Mouse (Mus musculus): ENCODE measurements around the gene Lhx1. TPM values are rescaled to one million over a fixed set of nuclear protein-coding genes. Genes with fewer than 3 reads are reported as not detected.

Gene Lhx1
- under 1 TPM; 0.09 to 0.38 (median 0.18) TPM for total RNA-seq (2022)

DNA sequence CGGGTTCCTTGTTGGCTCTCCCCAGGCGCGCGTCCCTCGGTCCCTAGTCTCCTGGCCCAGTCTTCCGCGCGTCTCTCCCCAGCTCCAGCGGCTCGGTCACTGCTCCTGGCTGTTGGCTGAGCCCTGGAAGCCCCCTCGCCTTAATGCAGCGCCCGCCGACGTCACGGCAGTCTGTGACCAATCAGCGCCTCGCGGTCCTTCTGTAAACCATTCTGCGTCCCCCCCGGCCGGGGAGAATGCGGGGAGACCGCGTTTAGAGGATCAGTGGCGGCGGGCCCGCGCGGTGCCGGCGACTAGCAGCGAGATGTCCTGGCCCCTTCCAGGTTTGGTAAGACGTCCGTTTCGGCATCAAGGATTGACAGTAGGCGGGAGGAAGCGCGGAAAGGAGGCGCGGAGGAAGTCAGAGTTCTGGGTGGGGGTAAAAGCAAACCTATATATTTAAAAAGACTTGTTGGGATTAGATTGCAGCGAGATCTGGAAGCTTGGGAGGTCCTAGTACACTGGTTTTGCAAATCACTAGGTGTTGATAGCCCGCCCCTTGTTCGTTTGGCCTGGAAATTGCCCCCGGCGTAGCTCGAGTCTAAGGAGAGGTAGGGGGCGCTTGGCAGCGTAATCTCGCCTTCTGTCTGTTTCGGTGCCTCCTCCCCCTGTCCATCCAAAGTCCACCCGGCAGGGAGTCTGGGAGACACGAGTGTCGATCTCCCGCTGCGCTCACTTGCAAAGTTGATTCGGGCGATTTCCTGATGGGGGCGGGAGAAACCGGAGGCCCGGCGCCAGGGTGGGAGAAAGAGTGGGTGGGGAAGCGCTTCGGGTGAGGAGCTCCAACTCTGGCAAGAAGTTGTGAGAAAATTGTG is at the start of gene Lhx1:
Gene Lhx1, minus strand, starts transcription at position 115 of the 854 bp plus-strand sequence.
- no peak for DNase-seq (ENCODE audit: low spot score in 2 of 2)

DNA sequence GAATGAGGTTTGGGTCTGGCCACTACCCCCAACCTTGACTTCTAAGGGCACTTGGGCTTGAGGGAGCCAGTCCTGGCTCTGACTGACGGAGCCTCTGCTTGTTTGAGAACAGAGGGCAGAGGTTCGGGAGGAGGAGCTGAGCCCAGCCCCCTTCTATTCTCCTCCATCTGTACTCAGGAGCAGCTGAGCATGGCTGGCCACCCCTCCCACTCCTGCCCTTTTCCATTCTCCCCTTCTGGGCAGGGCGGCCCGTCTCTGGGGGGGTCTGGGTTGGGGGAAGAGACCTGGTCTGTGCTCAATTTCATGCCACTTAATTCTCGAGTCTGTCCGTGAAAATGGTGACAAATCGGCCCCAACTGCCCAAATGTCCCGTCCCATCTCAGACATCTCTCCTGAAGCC is 49.5 kb upstream of the Lhx1 start:
- DNase-seq (ENCODE audit: low spot score in 2 of 2), result no peak

DNA sequence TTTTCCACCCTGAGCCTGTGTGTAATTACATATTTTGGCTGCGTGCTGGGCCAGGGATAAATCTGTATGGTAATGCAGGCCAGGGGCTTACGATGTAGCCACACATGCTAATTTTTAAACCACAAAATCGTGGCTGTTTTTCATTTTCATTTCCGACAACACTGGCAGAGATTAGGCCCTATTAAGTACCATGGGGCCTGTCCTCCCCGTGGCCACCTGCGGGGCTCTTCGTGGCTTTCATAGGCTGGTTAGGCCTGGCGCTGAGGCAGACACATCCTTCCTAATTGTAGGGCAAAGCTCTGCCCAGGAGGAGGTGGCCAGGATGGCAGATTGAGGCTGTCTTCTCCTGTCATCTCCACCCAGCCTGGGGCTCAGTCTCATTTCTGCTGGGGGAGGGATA is 48.3 kb upstream of the Lhx1 start:
- no peak for DNase-seq (ENCODE audit: low spot score in 2 of 2)

DNA sequence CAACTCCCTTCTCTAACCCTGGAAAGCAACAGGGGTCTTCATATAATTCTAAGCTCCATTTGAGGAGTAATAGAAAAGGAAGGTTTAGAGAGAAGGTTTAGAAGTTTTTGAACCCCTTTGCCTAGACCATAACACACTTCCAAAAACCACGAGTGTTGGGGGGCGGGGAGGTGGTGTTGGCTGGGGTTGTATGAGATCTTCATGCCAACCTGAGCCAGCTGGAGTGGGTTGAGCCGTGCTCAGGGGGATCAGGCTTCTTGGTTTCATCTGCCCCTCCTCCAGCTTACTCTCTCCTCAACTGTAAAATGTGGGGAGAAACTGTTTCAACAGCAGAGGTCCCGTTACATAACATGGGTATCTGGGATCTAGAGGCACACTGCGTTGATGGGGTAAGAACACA is 45.5 kb upstream of the Lhx1 start:
- DNase-seq (ENCODE audit: low spot score in 2 of 2), result no peak

DNA sequence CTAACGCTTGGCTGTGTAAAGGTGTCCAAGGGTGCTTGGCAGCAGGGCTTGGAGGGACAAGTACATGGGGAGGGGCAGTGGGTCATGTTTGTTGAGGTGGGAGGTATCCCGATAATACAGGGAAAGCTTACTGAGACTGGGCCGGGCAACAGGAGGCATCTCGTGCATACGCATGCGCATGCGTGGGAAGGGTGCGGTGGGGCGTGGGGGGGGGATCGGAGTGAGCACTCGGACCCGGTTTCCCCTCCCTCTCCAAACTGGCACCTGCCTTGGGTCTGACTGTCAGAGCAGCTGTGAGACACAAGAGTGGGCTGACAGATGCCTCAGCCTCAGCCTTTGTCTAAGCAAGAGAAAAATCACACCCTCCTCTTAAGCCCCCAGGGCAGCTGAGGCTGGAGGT is 45.1 kb upstream of the Lhx1 start:
- DNase-seq (ENCODE audit: low spot score in 2 of 2), result no peak

DNA sequence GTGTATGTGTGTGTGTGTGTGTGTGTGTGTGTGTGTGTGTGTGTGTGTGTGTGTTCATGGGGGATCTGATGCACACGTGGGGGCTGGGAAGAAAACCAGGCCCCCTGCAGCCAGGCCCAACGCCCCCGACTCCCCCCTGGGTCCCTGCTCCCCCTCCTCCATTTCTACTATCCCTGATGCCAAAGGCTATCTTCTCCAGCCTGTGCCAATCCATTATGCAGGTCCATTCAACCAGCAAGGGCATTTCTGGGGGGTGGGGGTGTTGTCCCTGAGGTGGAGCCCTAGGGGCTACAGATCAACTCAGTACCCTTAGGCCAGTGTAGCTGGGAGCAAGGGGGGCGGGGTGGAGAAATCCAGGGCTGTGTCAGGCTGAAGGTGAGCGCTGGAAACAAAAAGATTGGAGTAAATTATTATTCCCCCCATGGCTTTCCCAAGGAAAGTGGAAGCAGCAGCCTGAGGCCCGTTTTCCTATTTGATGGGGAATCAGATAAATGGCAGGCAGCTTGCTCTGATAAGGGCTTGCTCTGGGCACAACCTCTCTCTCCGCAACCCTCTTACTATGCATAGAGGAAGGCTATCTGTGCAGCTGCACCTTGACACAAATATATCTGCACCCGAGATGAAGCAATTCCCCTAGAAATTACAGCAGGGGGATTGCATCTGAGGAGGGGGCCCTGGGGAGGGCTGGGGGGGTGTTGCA is 43.9 kb upstream of the Lhx1 start:
- DNase-seq (ENCODE audit: low spot score in 2 of 2), result no peak

DNA sequence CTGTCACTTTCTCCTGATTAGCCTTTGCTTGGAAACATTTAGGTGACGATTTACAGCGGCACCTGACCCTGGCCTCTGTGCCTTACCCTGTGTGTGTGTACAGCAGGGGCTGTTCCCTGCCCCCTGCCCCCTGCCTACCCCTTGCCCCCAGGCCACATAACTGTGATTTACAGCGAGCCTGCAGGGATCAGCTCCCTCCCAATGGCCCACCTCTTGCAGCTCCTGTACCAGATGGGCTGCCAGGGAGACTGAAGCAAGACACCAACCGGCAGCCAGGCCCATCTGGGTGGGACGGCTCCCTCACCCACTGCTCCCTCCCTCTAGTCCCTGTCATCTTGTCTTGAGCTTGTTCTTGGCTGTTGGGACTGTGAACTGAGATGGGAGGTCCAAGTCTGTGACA is 43.1 kb upstream of the Lhx1 start:
- no peak for DNase-seq (ENCODE audit: low spot score in 2 of 2)

DNA sequence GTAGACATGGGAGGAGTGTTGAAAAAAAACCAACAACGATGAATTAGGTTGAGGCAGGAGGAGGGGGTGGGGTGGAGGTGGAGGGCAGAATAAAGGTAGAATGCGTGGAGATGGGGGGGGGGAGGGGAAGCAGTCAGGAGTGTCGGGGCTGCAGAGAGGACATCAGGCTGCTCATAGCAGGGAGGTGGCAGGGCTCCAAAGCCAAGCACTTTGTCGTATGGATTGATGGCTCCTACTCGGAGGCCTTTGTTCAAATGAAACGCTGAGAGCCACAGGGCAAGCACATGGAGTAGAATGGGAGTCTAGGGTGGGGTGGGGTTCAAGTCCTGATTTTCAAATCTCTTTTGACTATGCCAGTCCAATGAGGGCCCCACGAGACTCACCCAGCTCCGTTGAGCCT is 41.4 kb upstream of the Lhx1 start:
- DNase-seq (ENCODE audit: low spot score in 2 of 2), result no peak

DNA sequence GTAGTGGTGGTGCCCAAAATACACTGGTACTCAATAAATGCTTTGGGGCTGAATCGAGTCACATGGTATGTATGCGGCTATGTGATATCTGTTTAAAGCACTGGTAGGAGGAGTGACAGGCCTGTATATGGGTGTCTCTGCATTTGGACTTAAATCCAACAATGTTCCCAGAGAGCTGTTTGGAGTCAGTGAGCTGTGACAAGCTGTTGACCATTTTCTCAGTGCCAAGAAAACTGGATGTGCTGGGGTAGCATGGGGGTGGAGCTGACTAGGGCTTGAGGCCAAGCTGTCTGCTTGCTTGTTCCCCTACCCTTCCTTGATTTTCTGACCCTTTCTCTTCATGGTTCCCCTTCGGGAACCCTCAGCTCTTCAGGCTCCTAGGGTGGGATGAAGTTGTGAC is 39.9 kb upstream of the Lhx1 start:
- no peak for DNase-seq (ENCODE audit: low spot score in 2 of 2)

DNA sequence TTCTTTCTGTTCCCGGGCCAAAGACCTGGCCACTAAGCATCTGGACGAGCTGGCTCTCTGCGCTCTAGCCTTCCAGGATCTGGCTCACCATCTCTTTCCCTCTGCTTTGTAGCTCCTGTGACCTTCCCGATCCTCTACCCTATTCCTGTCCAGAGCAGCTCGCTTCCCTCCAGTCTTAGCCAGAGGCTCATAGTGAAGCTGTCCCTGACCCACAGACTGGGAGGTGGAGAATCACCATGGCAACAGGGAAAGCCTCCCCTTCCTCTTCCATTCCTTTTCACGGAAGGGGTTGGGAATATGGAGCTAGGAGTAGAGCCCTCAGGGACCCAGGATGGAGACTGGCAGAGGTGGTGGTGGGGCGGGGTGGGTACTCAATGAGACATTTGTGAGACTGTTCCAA is 38.0 kb upstream of the Lhx1 start:
- no peak for DNase-seq (ENCODE audit: low spot score in 2 of 2)

DNA sequence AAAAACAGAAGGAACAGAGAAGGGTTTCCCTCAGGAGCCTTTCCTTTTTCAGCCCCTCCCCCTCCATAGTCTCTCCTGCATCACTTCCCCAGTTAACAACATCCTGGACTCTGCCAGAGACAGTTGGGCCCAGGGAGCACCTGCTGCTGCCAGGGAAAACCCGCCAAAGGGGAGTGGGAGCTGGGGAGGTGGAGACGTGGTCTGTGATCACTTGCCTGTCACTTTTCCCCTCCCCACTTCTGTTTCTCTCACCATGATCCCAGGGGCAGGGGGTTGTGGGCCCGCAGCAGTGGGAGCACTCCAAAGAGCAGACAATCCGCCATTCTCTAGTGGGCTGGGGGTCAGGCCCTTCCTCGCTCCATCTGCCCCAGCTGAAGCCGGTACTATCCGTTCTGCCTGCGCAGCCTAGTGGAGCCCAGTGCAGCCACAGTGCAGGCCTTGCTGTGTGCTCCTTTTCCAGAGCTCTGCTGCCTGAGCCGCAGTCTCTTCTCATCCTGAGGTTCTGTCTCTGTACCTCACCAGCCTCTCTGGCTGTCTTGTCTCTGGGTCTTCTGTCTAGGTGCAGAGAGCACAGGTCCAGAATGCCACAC is 37.5 kb upstream of the Lhx1 start:
- DNase-seq (ENCODE audit: low spot score in 2 of 2), result no peak

DNA sequence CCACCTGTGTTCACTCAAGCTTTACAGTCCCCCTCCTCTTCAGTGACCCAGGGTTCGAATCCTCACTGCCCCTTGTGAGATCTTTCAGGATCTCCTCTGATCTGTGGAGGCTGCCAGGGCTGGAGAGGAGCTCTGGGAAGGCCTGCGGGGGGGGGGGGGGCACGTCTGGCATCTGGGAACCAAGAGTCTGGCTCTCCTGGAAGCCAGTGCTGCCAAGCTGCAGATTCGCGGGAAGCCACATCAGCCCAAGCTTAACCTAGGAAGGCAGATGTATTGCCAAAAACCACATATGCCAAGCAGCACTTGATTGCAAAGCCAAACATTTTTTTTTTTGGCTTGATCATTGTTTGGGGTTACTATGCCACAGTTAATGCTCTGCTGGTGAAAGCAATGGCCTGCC is 36.2 kb upstream of the Lhx1 start:
- DNase-seq (ENCODE audit: low spot score in 2 of 2), result no peak

DNA sequence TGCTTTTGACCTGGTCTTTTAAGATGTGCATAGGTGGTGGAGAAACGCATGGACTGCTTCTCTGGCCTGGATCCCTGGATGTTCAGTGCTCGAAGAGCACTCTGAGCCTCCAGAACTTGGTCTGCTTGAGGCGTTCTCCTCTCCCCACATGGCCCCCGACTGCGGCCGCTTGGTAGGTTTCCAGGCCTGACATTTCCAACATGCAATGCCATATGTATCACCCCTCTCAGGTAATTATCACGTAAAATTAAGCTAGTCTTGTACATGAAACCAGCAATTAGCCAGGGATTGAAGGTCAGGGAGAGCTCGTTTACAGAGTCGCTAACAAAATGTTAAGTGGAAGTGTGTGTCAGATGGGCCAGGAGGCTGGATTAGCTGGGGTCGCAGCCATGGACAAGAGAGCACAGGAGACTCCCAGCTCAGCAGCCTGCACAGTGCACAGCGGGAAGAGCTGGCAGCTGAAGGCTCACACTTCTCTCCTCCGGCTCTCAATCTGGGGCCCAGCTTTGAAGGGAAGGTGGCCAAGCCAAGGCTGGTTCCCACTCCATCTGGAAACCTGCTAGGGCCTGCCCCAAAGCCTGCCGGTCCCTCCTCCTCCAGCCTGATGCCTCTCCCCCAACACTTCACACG is 28.6 kb upstream of the Lhx1 start:
- DNase-seq (ENCODE audit: low spot score in 2 of 2), result no peak

DNA sequence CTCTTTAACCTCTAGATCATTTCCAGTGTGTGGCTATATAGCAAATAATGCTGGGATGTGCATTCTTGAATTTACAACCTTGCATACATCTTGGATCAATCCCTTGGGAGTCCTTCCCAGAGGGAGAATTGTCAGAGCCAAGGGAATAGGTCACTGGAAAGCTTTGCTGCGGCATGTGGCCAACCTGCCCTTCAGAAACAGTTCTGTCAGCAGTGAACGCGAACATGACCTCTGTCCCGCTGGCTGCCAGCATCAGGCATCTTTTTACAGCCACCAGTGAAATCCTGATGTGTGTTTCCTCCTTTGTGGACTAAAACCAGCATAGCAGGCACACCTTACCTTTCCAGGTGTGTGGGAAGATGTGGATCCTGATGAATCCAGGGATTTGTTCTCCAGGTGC is 26.0 kb upstream of the Lhx1 start:
- DNase-seq (ENCODE audit: low spot score in 2 of 2), result no peak

DNA sequence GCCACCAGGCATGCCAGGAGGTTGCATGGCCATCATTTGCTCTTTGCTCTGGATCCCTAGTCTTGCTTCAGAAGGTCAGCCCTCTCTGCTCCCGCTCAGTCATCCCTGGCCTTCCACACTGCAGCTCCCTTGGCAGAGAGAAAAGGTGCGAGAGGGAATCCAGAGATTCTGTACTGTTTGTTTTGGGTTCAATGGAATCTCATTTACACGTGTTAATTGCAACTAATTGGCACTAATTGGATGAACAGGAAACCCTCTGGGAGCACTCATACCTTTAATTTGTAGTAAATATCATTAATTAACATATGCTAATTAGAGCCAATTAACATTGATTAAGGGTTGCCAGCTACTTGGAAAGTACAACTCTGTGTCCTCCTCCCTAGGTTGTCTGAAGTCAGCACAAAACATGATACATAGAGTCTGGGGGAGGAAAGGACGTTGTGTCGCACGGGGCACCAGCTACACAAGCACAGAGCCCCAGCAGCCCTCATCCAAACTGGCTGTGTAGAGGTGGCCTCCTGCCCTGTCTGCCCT is 24.0 kb upstream of the Lhx1 start:
- no peak for DNase-seq (ENCODE audit: low spot score in 2 of 2)

DNA sequence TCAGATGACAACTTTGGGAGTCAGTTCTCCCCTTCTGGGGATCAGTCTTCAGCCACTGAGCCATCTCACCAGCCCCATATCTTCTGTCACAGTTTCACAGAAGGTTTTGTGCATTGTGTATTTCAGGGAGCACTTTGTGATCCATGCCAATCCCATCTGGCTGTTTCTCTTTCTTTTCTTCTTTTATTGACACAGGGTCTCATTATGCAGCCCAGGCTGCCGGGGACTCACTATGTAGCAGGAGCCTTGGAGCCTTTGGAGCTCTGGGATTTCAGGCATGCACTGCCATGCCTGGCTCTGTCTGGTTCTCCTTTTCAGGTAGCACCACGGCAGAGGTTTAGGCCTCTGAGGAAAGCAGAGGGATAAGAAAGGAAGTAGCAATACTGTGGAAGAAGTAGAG is 23.0 kb upstream of the Lhx1 start:
- DNase-seq (ENCODE audit: low spot score in 2 of 2), result no peak

DNA sequence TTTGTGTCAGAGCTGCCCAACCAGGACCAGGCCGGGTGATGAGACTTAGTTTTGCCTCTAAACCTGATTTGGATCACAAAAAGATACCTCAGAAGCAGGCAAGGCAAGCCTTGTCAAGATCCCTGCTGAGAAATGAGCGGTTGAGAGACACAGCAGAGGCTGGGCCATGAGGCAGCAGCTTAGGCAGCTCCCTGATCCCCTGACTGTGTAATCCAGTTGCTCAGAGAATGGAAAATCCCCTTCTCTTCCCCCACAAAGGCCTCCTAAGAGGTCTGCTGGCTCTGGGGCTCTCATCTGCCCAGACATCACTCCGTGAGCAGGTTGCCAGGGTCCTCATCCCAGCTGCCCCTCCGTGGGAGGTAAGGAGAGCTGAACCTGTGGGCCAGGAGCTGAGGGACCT is 14.6 kb upstream of the Lhx1 start:
- no peak for DNase-seq (ENCODE audit: low spot score in 2 of 2)

DNA sequence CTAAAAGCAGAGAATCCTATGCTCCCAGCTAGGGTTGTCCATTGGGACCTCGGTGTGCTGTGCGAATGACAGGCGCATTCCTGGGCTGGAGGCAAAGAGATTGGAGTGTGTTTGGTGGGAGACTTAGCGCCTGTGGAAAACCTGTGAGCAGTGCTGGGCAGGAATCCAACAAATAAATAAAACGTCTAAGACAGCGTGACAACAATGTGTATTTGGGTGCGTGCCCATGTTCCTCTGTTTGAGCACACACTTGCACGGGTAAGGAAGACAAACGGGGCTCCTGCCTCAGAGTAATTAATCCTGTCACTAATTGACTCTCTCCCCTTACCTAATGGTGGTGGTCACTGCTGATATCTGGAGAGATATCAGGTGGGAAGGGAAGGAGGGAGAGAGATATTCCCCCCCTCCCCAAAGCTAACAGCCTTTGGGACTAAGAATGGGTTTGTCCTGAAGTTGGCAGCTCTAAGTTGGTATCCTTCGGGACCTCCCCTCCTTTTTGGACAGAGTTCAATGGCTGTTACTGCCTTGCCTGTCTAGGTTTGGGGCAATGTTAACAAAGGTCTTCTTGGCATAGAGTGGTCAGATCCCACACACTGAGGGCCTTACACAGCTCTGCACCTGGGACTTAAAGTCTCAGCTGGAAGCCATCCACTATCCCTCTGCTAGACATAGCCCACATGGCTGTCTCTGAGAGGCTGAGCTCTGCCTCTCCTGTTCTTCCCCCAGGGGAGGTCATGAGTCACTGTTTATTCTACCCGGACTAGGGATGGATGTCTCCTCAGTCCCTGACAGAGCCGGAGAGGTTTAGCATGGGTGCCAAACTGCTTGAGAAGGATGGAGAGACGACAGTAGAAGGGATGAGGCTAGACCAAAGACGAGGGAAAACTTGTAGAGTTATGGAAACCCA is 4.7 kb upstream of the Lhx1 start:
- DNase-seq (ENCODE audit: low spot score in 2 of 2), result no peak

DNA sequence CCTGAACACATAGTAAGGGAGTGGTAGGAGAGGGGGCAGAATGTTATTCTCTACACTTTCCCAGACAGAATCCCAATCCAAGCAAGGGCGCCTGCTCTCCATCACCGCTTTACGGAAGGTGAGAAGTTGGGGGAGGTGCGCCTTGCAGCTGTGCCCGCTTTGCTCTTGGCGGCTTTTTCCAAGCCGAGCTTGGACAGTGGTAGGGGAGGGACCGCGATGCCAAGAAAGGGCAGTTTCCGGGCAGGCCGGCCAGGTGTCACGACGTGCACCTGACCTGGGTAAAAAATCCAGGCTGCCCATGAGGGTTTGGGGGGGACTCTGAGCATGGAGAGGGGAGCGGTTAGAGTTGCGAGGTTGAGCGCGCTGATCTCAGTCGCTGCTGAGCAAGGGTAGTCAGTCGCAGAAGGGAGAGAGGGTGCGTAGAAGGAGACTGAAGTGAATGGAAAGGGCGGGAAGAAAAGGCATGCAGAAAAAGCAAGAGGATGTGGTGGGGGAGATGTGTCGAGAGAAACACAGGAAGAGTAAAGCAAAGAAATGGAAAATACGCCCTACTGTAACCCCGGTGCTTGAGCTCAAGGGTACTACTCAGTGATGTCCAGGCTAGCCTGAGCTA is 3.9 kb upstream of the Lhx1 start:
- no peak for DNase-seq (ENCODE audit: low spot score in 2 of 2)
